Mouse (Mus musculus) forebrain, embryonic 14.5 days (tissue): ENCODE results near the gene Tenm3. TPM values are rescaled to one million over a fixed set of nuclear protein-coding genes. Genes with fewer than 3 reads are reported as not detected.

ENCODE experiments used
- ATAC-seq: fragments of 200-750 bp; cut with Nextera tagmentation; 2 replicates; pipeline ENCODE4 v1.8.0; 2017; ENCODE audit warnings: mild to moderate bottlenecking, moderate library complexity
- DNase-seq: peaks from one replicate; pipeline ENCODE4 v3.0.0-alpha.2; 2015; ENCODE audit warnings: low spot score
- H3K27ac ChIP-seq: fragments of 300-500 bp; sonication (generic); 2 replicates; pipeline ENCODE4 v1.5.1; 2014; ENCODE audit warnings: low read depth, mild to moderate bottlenecking, control low read depth, low read length, moderate library complexity
- H3K27me3 ChIP-seq: fragments of 300-500 bp; sonication (generic); replicated peaks from 2 replicates; pipeline ENCODE4 v1.6.1; 2014; ENCODE audit warnings: low read length, control low read depth, mixed read lengths; ENCODE audit not compliant: control insufficient read depth, insufficient read depth
- H3K36me3 ChIP-seq: fragments of 300-500 bp; sonication (generic); 2 replicates; pipeline ENCODE4 v1.6.1; 2014; ENCODE audit warnings: low read length, control low read depth; ENCODE audit not compliant: control insufficient read depth, insufficient read depth
- H3K4me1 ChIP-seq: fragments of 300-500 bp; sonication (generic); 2 replicates; pipeline ENCODE4 v1.6.1; 2014; ENCODE audit warnings: antibody characterized with exemption, low read length, control low read depth; ENCODE audit not compliant: control insufficient read depth, insufficient read depth
- H3K4me2 ChIP-seq: fragments of 300-500 bp; sonication (generic); 2 replicates; pipeline ENCODE4 v1.6.1; 2014; ENCODE audit warnings: mild to moderate bottlenecking, control low read depth, low read length
- H3K4me3 ChIP-seq: fragments of 300-500 bp; sonication (generic); 2 replicates; pipeline ENCODE4 v1.5.1; 2014; ENCODE audit warnings: low read depth, low read length, control low read depth
- H3K9ac ChIP-seq: fragments of 300-500 bp; sonication (generic); 2 replicates; pipeline ENCODE4 v1.6.1; 2014; ENCODE audit warnings: mild to moderate bottlenecking, low read length, control low read depth, moderate library complexity
- H3K9me3 ChIP-seq: fragments of 300-500 bp; sonication (generic); replicated peaks from 2 replicates; pipeline ENCODE4 v1.6.1; 2016; ENCODE audit warnings: low read length, control low read depth, mixed read lengths; ENCODE audit not compliant: control insufficient read depth
- WGBS: fragments of 180-500 bp; shearing (Covaris S2); extraction: QIAGEN DNeasy Blood & Tissue Kit; methylation state at CpG from one replicate; pipeline ENCODE4 v1.1.7; 2014; 5-methylcytosine and 5-hydroxymethylcytosine counted together
- polyA plus RNA-seq: library from polyadenylated mRNA; unstranded; fragments of >200 nt; fragmentation: Nextera tagmentation; extraction: Ambion mirVana; gene quantifications from 2 replicates; pipeline ENCODE4 v1.2.1, GENCODE M21; 2014

Tenm3 gene
- polyA plus RNA-seq, 1 experiment from 2014 or later = 12.5 TPM

- ATAC-seq (no peak), DNase-seq (no peak)
- 20% methylated on average over 6 of the region's 6 CpGs for WGBS
Measured at GRCm38 (mm10) chr8:48579732-48580131, 264.0 kb downstream of the Tenm3 start.

GRCm38 (mm10) chr8:48579144-48579543 lies 264.6 kb downstream of the Tenm3 start:
- Histone ChIP-seq H3K4me1 (peaks cover 9% of the 10 kb centered on the region; the same call in 1 of the 2 replicates), H3K36me3 (no peaks in the 10 kb centered on the region), H3K9me3 (no peaks in the 10 kb centered on the region), H3K4me2 (no peak overlapping the region), H3K27me3 (no peaks in the 10 kb centered on the region), H3K9ac (no peak overlapping the region), H3K4me3 (no peak overlapping the region), H3K27ac (no peak overlapping the region)
- no peak for ATAC-seq
- no peak for DNase-seq
- 19% methylated on average over 8 of the region's 8 CpGs for WGBS

More at GRCm38 (mm10) chr8:48579732-48580131, 264.0 kb downstream of the Tenm3 start:
- Histone ChIP-seq H3K9me3 (no peaks in the 10 kb centered on the region), H3K36me3 (no peaks in the 10 kb centered on the region), H3K4me2 (no peak overlapping the region), H3K9ac (no peak overlapping the region), H3K27ac (no peak overlapping the region), H3K4me3 (no peak overlapping the region), H3K4me1 (peaks cover 9% of the 10 kb centered on the region; the same call in 1 of the 2 replicates), H3K27me3 (no peaks in the 10 kb centered on the region)

GRCm38 (mm10) chr8:48572941-48573340 lies 270.8 kb downstream of the Tenm3 start:
- Histone ChIP-seq H3K4me3 (no peak overlapping the region), H3K4me1 (0 out of 2 replicates have a peak, but pooled peaks cover 3% of the 10 kb centered on the region), H3K4me2 (no peak overlapping the region), H3K36me3 (no peaks in the 10 kb centered on the region), H3K27ac (no peak overlapping the region), H3K27me3 (no peaks in the 10 kb centered on the region), H3K9me3 (no peaks in the 10 kb centered on the region), H3K9ac (no peak overlapping the region)
- ATAC-seq (peak; percentile 26; the same call in 1 of the 2 replicates), DNase-seq (peak; percentile 39)
- 78% methylated on average over 1 of the region's 1 CpGs for WGBS

GRCm38 (mm10) chr8:48572345-48572744 lies 271.4 kb downstream of the Tenm3 start:
- no peaks in the 10 kb centered on the region for H3K36me3 ChIP-seq
- no peak overlapping the region for H3K27ac ChIP-seq
- H3K9ac ChIP-seq = no peak overlapping the region
- 0 out of 2 replicates have a peak, but pooled peaks cover 3% of the 10 kb centered on the region for H3K4me1 ChIP-seq
- H3K4me2 ChIP-seq = no peak overlapping the region
- WGBS = 93% methylated on average over 2 of the region's 2 CpGs
- no peaks in the 10 kb centered on the region for H3K9me3 ChIP-seq
- no peaks in the 10 kb centered on the region for H3K27me3 ChIP-seq
- no peak for DNase-seq
- no peak overlapping the region for H3K4me3 ChIP-seq
- ATAC-seq = no peak

- Histone ChIP-seq H3K4me1 (0 out of 2 replicates have a peak, but pooled peaks cover 3% of the 10 kb centered on the region), H3K4me3 (no peak overlapping the region), H3K9me3 (no peaks in the 10 kb centered on the region), H3K27me3 (no peaks in the 10 kb centered on the region), H3K36me3 (no peaks in the 10 kb centered on the region), H3K27ac (no peak overlapping the region), H3K4me2 (no peak overlapping the region), H3K9ac (no peak overlapping the region)
- ATAC-seq (no peak; the same call in 1 of the 2 replicates), DNase-seq (no peak)
- WGBS = 35% methylated on average over 4 of the region's 4 CpGs
Measured at GRCm38 (mm10) chr8:48568608-48569007, 275.1 kb downstream of the Tenm3 start.

DNA sequence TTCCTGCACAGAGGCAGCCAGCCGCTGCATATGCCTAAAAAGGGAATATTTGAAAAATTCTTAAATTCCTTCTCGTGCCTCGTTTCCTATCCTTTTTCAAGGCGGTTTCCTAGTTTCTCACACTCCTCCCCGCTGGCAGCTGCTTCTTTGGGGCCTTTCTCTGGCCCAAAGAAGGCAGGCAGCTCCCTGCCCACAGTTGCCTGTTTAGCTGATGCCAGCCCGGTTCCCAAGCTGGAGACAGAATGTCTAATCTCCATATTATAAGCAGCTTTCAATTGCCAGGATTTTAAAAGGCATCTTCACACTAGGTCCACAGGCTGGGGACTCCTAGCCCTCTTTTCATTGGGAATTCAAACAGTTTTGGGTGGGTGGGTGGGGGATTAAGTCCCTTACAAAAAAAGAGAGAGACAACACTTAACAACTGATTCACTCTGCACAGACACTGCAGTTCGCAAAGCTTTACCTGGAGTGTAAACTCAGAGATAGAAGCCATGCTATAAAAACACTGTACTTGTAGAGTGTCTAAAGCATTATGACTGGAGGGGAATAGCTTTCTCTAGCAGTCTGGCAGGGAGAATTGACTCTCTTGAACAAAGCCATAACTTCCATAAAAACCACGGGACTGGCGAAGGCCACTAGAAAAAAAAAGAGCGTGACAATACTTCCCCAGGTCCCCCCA lies 275.7 kb downstream of the Tenm3 start:
- Histone ChIP-seq H3K36me3 (no peaks in the 10 kb centered on the region), H3K4me1 (0 out of 2 replicates have a peak, but pooled peaks cover 3% of the 10 kb centered on the region), H3K4me2 (no peak overlapping the region), H3K4me3 (no peak overlapping the region), H3K27me3 (no peaks in the 10 kb centered on the region), H3K27ac (no peak overlapping the region), H3K9me3 (no peaks in the 10 kb centered on the region), H3K9ac (no peak overlapping the region)
- ATAC-seq (peak; percentile 67; the same call in 1 of the 2 replicates), DNase-seq (peak; percentile 69)
- WGBS = 31% methylated on average over 10 of the region's 10 CpGs

- no peak overlapping the region for H3K4me3 ChIP-seq
- H3K27me3 ChIP-seq = no peaks in the 10 kb centered on the region
- DNase-seq (no peak), ATAC-seq (no peak)
- H3K36me3 ChIP-seq = no peaks in the 10 kb centered on the region
- H3K4me1 ChIP-seq = no peaks in the 10 kb centered on the region
- H3K9ac ChIP-seq = no peak overlapping the region
- no peaks in the 10 kb centered on the region for H3K9me3 ChIP-seq
- no peak overlapping the region for H3K4me2 ChIP-seq
- H3K27ac ChIP-seq = no peak overlapping the region
- 86% methylated on average over 9 of the region's 9 CpGs for WGBS
Measured at GRCm38 (mm10) chr8:48560227-48560626, 283.5 kb downstream of the Tenm3 start.

GRCm38 (mm10) chr8:48555546-48556141 lies 288.1 kb downstream of the Tenm3 start:
- Histone ChIP-seq H3K9me3 (no peaks in the 10 kb centered on the region), H3K4me2 (peak overlapping the region; percentile 86), H3K27ac (peak overlapping the region; percentile 93), H3K9ac (peak overlapping the region; percentile 86), H3K36me3 (no peaks in the 10 kb centered on the region), H3K4me1 (peaks cover 11% of the 10 kb centered on the region), H3K27me3 (no peaks in the 10 kb centered on the region), H3K4me3 (peak overlapping the region; percentile 81)
- peak; percentile 75 for DNase-seq
- under 1% methylated on average over 54 of the region's 55 CpGs for WGBS
- ATAC-seq = peak; percentile 80
